Mouse (Mus musculus): ENCODE measurements around the gene Zfp965. TPM values are rescaled to one million over a fixed set of nuclear protein-coding genes. Genes with fewer than 3 reads are reported as not detected.
"Not testable (repeated sequence)": the region's sequence is repeated elsewhere in the genome, so short reads cannot be mapped to it uniquely, and the experiment has no call there.

Gene Zfp965
- polyA plus RNA-seq (2015; fragmentation: Nextera tagmentation; extraction: Ambion mirVana) = 7.7 and 8.3 TPM in 2 replicates

- WGBS = no CpG with 5 or more reads among the region's 6 CpGs
- not testable (repeated sequence) for ATAC-seq (ENCODE audit: low FRiP score, low read depth); H3K4me1 ChIP-seq
Measured at GRCm38 (mm10) chr2:175469685-175470084, at the start of gene Zfp965. Gene Zfp965 (plus strand): TSS chr2:175469985.

DNA sequence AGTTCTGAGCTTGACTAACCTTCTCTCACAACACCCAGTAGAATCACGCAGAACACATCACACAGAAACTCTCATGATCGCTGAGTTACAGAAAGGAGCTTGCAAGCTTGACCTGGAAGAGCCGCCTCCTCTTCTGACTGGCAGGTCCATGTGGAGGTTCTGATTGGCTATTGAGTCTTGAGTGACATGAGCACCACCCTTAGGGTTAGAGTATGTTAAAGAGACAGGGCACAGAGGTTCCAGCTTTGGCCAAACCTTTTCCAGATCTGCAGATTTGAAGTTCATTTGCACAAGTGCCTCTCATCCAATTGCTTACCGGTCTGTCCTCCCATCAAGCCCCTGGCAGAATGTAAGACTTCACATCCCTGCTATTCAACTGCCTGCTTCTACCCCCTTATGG lies 34.1 kb upstream of the Zfp965 start, which contains the start of gene Gm4724:
Gene Gm4724 (minus strand): TSS at position 101 of the 400 bp plus-strand sequence.
- not testable (repeated sequence) for H3K36me3 ChIP-seq; H3K27ac ChIP-seq; H3K27me3 ChIP-seq; H3K9ac ChIP-seq; H3K4me2 ChIP-seq (replicated peaks); H3K4me3 ChIP-seq; ATAC-seq (ENCODE audit: low FRiP score, low read depth); H3K9me3 ChIP-seq; H3K4me1 ChIP-seq
- WGBS = no CpG with 5 or more reads among the region's 4 CpGs

More at GRCm38 (mm10) chr2:175469685-175470084, at the start of gene Zfp965:
- H3K4me3 ChIP-seq; H3K4me2 ChIP-seq (replicated peaks); H3K27ac ChIP-seq; H3K9me3 ChIP-seq; H3K27me3 ChIP-seq; H3K9ac ChIP-seq; H3K36me3 ChIP-seq: not testable (repeated sequence)

Other genes starting within 250 kb of the Zfp965 start
- 3.6 TPM in 1 of 2 replicates, not detected in the other for gene Gm14440, start 194.9 kb upstream of the Zfp965 start, polyA plus RNA-seq (2015; fragmentation: Nextera tagmentation; extraction: Ambion mirVana)
- gene Gm4631, start 131.8 kb upstream of the Zfp965 start, polyA plus RNA-seq (2015; fragmentation: Nextera tagmentation; extraction: Ambion mirVana) = 17.3 and 20.5 TPM in 2 replicates
- 4.8 and 4.9 TPM in 2 replicates for gene Zfp968, start 97.5 kb upstream of the Zfp965 start, polyA plus RNA-seq (2015; fragmentation: Nextera tagmentation; extraction: Ambion mirVana)
- gene Gm4724, start 34.2 kb upstream of the Zfp965 start, polyA plus RNA-seq (2015; fragmentation: Nextera tagmentation; extraction: Ambion mirVana) = 13.5 and 16.6 TPM in 2 replicates
- not detected in 2 replicates for gene Gm11007, start 174.0 kb downstream of the Zfp965 start, polyA plus RNA-seq (2015; fragmentation: Nextera tagmentation; extraction: Ambion mirVana)
- 20.3 and 22.5 TPM in 2 replicates for gene Zfp969, start 233.7 kb downstream of the Zfp965 start, polyA plus RNA-seq (2015; fragmentation: Nextera tagmentation; extraction: Ambion mirVana)

Measured in limb, embryonic 13.5 days (tissue).